Mouse (Mus musculus) hindbrain, embryonic 14.5 days (tissue): ENCODE measurements around the gene Zc3h15. TPM values are rescaled to one million over a fixed set of nuclear protein-coding genes. Genes with fewer than 3 reads are reported as not detected.
"Not testable (repeated sequence)": the region's sequence is repeated elsewhere in the genome, so short reads cannot be mapped to it uniquely, and the experiment has no call there.

Experiments
- ATAC-seq: fragments of 200-750 bp; cut with Nextera tagmentation; 2 replicates; pipeline ENCODE4 v1.8.0; 2017; ENCODE audit warnings: moderate number of reproducible peaks, mild to moderate bottlenecking, moderate TSS enrichment, moderate library complexity; ENCODE audit not compliant: low FRiP score
- DNase-seq: peaks from one replicate; pipeline ENCODE4 v3.0.0-alpha.2; 2015; ENCODE audit warnings: low spot score
- H3K27ac ChIP-seq: fragments of 300-500 bp; sonication (generic); 2 replicates; pipeline ENCODE4 v1.5.1; 2014; ENCODE audit warnings: mild to moderate bottlenecking, moderate library complexity
- H3K27me3 ChIP-seq: fragments of 300-500 bp; sonication (generic); 2 replicates; pipeline ENCODE4 v1.6.1; 2014; ENCODE audit warnings: mild to moderate bottlenecking, low read length, mixed read lengths; ENCODE audit not compliant: control insufficient read depth, insufficient read depth
- H3K36me3 ChIP-seq: fragments of 300-500 bp; sonication (generic); replicated peaks from 2 replicates; pipeline ENCODE4 v1.6.1; 2014; ENCODE audit not compliant: control insufficient read depth, insufficient read depth
- H3K4me1 ChIP-seq: fragments of 300-500 bp; sonication (generic); replicated peaks from 2 replicates; pipeline ENCODE4 v1.6.1; 2014; ENCODE audit warnings: antibody characterized with exemption, low read length, mixed read lengths; ENCODE audit not compliant: control insufficient read depth, insufficient read depth
- H3K4me2 ChIP-seq: fragments of 300-500 bp; sonication (generic); replicated peaks from 2 replicates; pipeline ENCODE4 v1.6.1; 2014; ENCODE audit warnings: mild to moderate bottlenecking, moderate library complexity
- H3K4me3 ChIP-seq: fragments of 300-500 bp; sonication (generic); replicated peaks from 2 replicates; pipeline ENCODE4 v1.5.1; 2014; ENCODE audit warnings: mild to moderate bottlenecking, low read length
- H3K9ac ChIP-seq: fragments of 300-500 bp; sonication (generic); 2 replicates; pipeline ENCODE4 v1.6.1; 2014
- H3K9me3 ChIP-seq: fragments of 300-500 bp; sonication (generic); 2 replicates; pipeline ENCODE4 v1.6.1; 2016; ENCODE audit warnings: low read length; ENCODE audit not compliant: control insufficient read depth
- WGBS: fragments of 180-500 bp; shearing (Covaris S2); extraction: QIAGEN DNeasy Blood & Tissue Kit; methylation state at CpG from one replicate; pipeline ENCODE4 v1.1.7; 2014; 5-methylcytosine and 5-hydroxymethylcytosine counted together
- polyA plus RNA-seq: library from polyadenylated mRNA; unstranded; fragments of >200 nt; fragmentation: Nextera tagmentation; extraction: Ambion mirVana; gene quantifications from 2 replicates; pipeline ENCODE4 v1.2.1, GENCODE M21; 2014

The Zc3h15 gene
- polyA plus RNA-seq, 1 experiment from 2014 or later: 159 TPM

- no peaks in the 10 kb centered on the region for H3K27me3 ChIP-seq
- WGBS: 50% methylated on average over 1 of the region's 1 CpGs
- H3K9me3 ChIP-seq: no peaks in the 10 kb centered on the region
- H3K36me3 ChIP-seq: no peaks in the 10 kb centered on the region
- DNase-seq: no peak
- H3K9ac ChIP-seq: no peak overlapping the region
- no peak overlapping the region for H3K27ac ChIP-seq
- H3K4me3 ChIP-seq: no peak overlapping the region
- no peak overlapping the region for H3K4me2 ChIP-seq
- ATAC-seq: no peak
- no peaks in the 10 kb centered on the region for H3K4me1 ChIP-seq
Measured at GRCm38 (mm10) chr2:83699324-83699723, 55.1 kb downstream of the Zc3h15 start.

- WGBS: 79% methylated on average over 4 of the region's 4 CpGs
- H3K4me2 ChIP-seq: no peak overlapping the region
- no peak for ATAC-seq
Measured at GRCm38 (mm10) chr2:83700667-83701066, 56.4 kb downstream of the Zc3h15 start.

GRCm38 (mm10) chr2:83702411-83702810 is 58.2 kb downstream of the Zc3h15 start:
- Histone ChIP-seq H3K36me3 (no peaks in the 10 kb centered on the region), H3K27ac (no peak overlapping the region), H3K9me3 (no peaks in the 10 kb centered on the region), H3K4me3 (no peak overlapping the region), H3K9ac (no peak overlapping the region), H3K4me1 (no peaks in the 10 kb centered on the region), H3K4me2 (no peak overlapping the region), H3K27me3 (no peaks in the 10 kb centered on the region)
- WGBS: 92% methylated on average over 7 of the region's 7 CpGs
- ATAC-seq: no peak
- DNase-seq: no peak

More at GRCm38 (mm10) chr2:83700667-83701066, 56.4 kb downstream of the Zc3h15 start:
- no peak overlapping the region for H3K27ac ChIP-seq
- no peaks in the 10 kb centered on the region for H3K9me3 ChIP-seq
- no peak overlapping the region for H3K9ac ChIP-seq
- no peak for DNase-seq
- no peak overlapping the region for H3K4me3 ChIP-seq
- H3K36me3 ChIP-seq: no peaks in the 10 kb centered on the region
- no peaks in the 10 kb centered on the region for H3K4me1 ChIP-seq
- no peaks in the 10 kb centered on the region for H3K27me3 ChIP-seq

- DNase-seq (no peak), ATAC-seq (no peak)
- Histone ChIP-seq H3K4me3 (no peak overlapping the region), H3K4me1 (no peaks in the 10 kb centered on the region), H3K9me3 (no peaks in the 10 kb centered on the region), H3K27ac (no peak overlapping the region), H3K27me3 (no peaks in the 10 kb centered on the region), H3K4me2 (no peak overlapping the region), H3K9ac (no peak overlapping the region), H3K36me3 (no peaks in the 10 kb centered on the region)
- WGBS: 88% methylated on average over 9 of the region's 9 CpGs
Measured at GRCm38 (mm10) chr2:83705580-83706158, 61.4 kb downstream of the Zc3h15 start.

GRCm38 (mm10) chr2:83709896-83710524 is 65.8 kb downstream of the Zc3h15 start:
- no peak for ATAC-seq
- Histone ChIP-seq H3K9me3 (no peaks in the 10 kb centered on the region), H3K36me3 (no peaks in the 10 kb centered on the region), H3K4me1 (no peaks in the 10 kb centered on the region), H3K4me3 (no peak overlapping the region), H3K9ac (no peak overlapping the region), H3K4me2 (no peak overlapping the region), H3K27ac (no peak overlapping the region), H3K27me3 (no peaks in the 10 kb centered on the region)
- DNase-seq: no peak
- 68% methylated on average over 11 of the region's 11 CpGs for WGBS

- DNase-seq, H3K4me3 ChIP-seq, H3K9ac ChIP-seq, H3K4me1 ChIP-seq, ATAC-seq, H3K4me2 ChIP-seq, H3K36me3 ChIP-seq, H3K27me3 ChIP-seq, H3K9me3 ChIP-seq, H3K27ac ChIP-seq: not testable (repeated sequence)
- WGBS: 79% methylated on average over 7 of the region's 7 CpGs
Measured at GRCm38 (mm10) chr2:83713281-83713680, 69.0 kb downstream of the Zc3h15 start.

- no peaks in the 10 kb centered on the region for H3K4me1 ChIP-seq
- H3K27me3 ChIP-seq: no peaks in the 10 kb centered on the region
- no peak overlapping the region for H3K4me3 ChIP-seq
- no peak overlapping the region for H3K9ac ChIP-seq
- DNase-seq (no peak), ATAC-seq (no peak)
- no peak overlapping the region for H3K4me2 ChIP-seq
- 88% methylated on average over 5 of the region's 5 CpGs for WGBS
- no peak overlapping the region for H3K27ac ChIP-seq
- H3K36me3 ChIP-seq: no peaks in the 10 kb centered on the region
- H3K9me3 ChIP-seq: no peaks in the 10 kb centered on the region
Measured at GRCm38 (mm10) chr2:83713946-83714345, 69.7 kb downstream of the Zc3h15 start.

Other genes with a start within 250 kb of the Zc3h15 start
- gene Itgav, start 80.0 kb downstream of the Zc3h15 start, polyA plus RNA-seq: 35.3 and 36.7 TPM in 2 replicates
- 85.7 and 98.4 TPM in 2 replicates for gene Fam171b, start 168.2 kb downstream of the Zc3h15 start, polyA plus RNA-seq